Mouse (Mus musculus): ENCODE measurements around the gene Dab1.

GRCm38 (mm10) chr4:104209081-104209480 lies 589.9 kb downstream of the Dab1 start:
- TF ChIP-seq CTCF (IDR thresholded peaks at IDR 0.05; ENCODE audit: control insufficient read depth, insufficient read depth, low read length), result no peak
- no peak for TF ChIP-seq POLR2A (IDR thresholded peaks at IDR 0.05; ENCODE audit: borderline replicate concordance, control insufficient read depth, low read depth, low read length)
